Mouse (Mus musculus) kidney, postnatal 10 days (tissue): ENCODE results near the gene Pop5.
A peak's percentile ranks its signal among the peaks of the same experiment; 100 is the strongest.

Experiments used
- DNase-seq: peaks from one replicate; pipeline ENCODE4 v3.0.0; 2021; ENCODE audit warnings: mixed read lengths

Gene Pop5

DNA sequence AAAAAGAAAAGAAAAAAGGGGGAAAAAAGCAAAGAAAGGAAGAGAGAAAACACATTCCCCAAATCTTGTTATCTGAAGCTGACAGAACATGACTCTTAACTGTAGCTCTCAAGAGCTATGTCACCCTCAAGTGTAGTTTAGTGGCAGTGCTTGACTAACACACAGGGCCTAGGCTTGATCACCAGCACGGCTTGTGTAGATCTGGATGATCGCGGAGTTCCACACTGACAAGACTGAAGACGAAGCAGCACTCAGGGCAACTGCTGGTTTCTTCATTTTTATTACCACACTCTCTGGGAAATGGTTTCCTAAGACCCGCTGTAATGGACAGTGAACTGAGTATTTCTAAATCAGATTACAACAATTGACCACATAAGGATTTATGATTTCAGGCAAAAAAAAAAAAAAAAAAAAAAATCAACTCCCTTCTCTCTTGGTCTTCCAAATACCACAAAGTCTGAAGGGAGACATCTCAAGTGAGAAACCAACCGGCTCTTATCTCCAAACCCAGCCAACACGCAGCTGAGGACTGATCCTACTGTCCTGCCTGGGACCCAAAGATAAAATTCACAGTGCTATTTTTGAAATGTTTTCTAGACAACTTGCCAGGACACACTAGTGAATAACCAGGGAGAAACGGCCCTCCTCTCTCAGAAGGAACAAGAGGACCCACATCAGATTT is 31.3 kb downstream of the Pop5 start:
- no peak for DNase-seq

DNA sequence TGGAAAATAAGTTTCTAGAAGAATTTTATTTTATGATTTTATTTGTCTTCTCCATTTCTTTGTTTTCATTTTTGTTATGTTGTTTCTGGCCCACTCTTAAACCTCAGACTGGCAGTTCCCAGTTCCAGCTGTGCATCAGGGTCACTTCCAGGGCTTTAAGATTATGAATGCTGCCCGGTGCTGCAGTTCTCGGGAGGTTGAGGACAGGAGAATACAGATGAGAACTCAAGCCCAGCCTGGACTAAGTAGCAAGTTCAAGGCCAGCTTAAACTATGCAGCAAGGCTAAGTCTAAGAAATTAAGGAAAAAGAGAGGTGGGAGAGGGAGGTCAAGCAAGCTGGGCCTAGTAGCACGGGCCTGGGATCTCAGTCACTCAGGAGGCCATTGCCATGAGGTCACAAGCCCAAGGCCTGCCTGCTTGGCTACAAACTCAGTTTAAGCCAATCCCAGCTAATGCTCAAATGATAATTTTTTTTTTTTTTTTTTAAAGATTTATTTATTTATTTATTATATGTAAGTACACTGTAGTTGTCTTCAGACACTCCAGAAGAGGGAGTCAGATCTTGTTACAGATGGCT is 31.9 kb downstream of the Pop5 start:
- DNase-seq: no peak

DNA sequence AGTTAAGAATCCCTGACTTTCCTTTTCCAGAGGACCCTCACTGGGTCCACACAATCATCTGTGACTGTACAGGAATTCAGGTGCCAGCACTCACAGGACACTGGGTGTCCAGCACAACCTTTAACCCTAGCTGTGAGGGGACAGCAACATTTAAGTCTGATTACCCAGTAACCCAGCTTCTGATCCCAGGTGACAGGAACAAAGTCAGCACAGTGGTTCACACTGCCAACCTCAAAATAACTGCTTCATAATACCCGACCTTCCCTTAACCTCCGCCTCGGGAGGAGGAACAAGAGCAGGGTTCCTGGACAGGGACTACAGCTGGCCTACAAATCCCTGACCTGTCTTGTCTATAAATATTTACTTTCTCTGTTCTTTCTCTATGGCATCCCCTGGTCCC is 32.6 kb downstream of the Pop5 start:
- no peak for DNase-seq

DNA sequence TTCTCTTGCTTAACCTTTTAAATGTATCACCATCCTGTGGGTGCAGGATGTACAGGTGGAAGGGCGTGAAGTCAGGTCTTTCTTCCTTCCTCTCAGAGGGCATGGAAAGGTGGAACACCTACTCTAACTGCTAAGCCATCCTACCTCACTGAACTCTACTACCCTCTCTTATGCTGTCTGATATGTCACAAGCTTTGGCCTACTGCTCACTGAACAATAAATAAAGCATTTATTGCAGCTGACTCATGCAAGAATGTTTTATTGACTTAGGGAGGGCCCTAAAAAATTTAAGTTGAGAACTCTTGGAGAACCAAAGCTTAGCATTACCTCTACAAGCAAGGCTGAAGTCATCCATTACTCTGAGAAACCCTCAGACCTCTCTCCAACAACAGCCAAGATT is 34.3 kb downstream of the Pop5 start:
- no peak for DNase-seq

DNA sequence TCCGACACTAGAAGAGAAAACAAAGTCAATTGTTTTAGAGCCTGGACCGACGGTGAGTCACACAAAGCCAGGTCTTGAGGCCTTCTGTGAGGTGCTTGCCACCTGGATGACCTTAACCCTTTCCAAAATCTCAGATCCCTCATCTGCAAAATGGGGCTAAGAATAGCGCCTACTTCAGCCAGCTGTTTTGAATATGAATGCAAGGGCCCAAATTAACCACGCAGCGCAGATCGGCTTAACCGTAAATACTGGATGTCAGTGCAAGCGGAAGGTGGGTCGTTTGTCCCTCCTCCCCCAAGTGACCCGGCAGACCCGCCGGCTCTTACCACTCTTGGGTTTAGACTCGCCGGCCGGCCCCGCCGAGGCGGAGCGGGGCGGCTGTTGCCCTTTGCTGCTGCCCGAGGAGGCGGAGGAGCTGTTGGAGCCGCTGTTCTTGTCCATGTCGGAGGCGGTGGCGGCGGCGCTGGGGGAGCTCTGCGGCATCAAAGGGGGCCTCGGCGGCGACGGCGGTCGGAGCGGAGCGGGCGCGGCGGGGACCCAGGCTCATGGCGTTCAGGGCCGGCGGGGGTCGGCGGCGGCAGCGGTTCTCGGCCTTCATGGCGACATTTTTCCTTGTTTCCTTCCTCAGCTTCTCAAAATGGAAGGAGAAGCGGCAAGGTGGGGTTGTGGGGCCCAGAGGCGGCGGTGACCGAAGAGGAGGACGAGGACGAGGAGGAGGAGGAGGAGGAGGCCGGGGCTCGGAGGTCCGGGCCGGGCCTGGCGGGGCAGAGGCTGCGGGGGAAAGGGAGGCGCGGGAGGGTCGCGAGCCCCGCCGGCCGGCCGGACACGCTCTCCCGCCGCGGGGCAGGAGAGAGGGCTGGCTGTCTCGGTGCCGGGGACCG is 36.5 kb downstream of the Pop5 start:
- DNase-seq: peak; percentile 71

DNA sequence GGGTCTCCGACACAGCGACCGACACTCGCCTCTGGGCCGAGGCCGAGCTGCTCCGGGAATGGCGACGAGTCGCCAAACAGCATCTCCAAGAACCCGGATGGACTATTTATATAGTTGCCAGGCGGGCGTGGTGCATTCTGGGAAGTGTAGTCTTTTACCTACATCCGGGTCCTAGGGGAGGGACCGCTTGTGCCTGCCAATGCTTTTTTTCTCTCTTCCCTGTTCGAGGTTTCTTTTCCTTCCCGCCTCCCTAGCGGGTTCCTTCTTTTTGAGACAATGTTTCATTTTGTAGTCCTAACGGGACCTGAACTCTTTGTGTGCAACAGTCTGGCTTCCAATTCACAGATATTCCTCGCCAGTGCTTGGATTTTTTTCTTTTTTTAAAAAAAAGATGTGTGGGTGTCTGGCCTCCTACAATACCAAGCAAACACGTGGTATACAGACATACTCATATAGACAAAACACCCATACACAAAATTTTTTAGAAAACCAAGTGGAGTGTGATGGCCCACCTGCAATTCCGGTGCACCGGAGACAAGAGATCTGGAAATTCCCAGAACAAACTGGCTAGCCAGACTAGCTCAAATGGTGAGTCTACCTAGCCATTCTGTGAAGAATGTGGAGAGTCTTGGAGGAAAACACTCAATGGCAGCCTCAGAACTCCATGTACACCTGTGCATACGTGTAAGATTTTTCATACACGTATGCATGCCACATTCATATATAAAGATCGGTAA is 37.3 kb downstream of the Pop5 start, which contains the start of gene Rnf10:
Gene Rnf10 (minus strand): TSS at position 87 of the 737 bp plus-strand sequence.
- DNase-seq: peak; percentile 97

DNA sequence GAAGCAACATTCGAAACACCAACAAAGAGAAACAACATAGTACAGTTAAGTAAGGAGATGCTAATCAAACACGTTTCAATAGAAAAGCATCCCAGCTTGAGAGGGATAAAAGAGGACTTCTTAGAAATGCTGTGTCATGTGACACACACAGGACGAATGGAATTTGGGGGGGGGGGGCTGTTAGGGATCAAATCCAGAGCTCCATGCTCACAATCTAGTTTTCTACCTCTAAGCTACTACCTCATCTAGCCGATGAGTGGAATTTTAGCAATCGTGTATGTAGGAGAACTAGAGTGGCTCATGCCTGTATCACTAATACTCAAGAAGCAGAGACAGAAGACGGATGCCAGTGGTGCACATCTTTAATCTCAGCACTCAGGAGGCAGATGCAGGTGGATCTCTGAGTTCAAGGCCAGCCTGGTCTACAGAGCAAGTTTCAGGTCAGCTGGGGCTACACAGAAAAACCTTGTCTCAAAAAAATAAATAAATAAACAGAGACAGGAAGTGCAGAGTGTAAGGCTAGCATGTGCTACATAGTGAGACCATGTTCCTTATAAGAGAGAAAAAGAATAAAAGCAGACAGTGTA is 38.0 kb downstream of the Pop5 start:
- DNase-seq: no peak

DNA sequence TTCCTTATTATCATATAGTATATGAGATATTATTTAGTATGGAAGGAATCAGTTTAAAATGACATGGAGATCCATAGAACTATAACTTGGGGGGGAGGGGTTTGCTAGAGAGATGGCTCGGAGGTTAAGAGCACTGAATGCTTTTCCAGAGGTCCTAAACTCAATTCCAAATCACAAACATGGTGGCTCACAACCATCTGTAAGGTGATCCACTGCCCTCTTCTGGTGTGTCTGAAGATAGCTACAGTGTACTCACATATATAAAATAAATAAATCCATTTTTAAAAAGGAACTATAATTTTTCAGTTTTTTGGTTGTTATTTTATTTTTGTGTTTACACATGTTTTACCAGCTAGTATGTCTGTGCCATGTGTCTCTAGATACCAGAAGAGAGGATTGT is 38.7 kb downstream of the Pop5 start:
- DNase-seq: no peak

DNA sequence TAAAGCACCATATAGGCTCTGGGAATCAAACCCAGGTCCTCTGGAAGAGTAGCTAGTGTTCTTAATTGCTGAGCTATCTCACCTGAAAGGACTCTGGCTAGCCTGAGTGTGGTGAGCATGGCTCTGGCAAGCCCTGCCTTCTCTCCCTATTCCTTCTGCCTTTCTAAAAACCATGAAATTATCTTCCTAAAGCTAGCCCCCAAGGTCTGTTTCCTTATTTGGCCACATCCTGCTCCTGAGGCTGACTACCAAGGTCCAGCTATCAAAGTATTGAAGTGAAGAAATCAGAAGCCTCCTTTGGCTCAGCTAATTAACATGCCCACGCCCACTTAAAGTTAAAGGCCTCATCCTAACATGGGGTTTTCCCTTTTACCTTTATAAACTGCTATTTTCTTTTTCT is 39.1 kb downstream of the Pop5 start:
- DNase-seq: no peak

DNA sequence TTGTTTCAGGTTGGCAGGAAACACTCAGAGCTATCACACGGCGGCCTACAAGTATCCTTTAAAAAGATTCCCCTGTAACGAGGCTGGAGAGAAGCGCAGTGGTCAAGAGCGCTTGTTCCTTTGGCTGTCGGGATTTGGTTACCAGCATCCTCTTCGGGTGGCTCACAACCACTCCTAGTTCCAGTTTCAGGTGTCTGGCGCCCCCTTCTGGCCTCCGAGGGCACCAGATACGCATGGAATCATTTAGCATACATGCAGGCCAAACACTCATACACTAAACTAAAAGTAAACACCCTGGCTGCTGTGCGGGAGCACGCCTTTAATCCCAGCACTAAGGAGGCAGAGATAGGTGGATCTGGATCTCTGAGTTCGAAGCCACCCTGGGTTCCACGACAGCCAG is 40.4 kb downstream of the Pop5 start:
- DNase-seq: peak; percentile 52

DNA sequence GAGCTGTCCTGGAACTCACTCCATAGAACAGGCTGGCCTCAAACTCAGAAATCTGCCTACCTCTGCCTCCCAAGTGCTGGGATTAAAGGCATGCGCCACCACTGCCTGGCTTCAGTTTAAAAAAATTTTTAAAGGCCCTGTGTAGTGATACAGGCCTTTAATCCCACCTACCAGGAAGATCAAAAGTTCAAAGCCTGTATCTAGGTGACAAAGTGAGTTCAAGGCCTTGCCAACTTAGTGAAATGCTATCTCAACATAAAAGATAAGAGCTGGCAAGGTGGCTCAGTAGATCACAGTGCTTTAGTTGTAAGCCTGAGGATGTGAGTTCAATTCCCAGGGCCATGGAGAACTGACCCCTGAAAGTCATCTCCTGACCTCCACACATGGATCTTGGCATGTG is 42.4 kb downstream of the Pop5 start:
- DNase-seq: no peak

DNA sequence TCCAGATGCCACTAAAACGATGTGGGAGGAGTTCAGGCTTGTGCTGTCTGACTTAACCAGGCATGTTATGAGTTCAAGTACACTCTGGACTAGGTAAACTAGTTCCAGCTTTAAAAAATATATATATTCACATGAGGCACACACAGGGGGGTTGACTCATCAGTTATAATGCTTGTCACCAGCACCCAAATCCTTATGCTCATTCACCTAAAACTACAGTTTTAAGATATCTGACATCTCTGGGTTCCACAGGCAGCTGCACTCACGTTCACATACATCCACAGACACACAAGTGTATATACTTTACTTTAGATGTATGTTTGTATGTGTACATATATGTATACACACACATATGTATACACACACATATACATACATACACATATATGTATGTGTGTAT is 43.1 kb downstream of the Pop5 start:
- no peak for DNase-seq

DNA sequence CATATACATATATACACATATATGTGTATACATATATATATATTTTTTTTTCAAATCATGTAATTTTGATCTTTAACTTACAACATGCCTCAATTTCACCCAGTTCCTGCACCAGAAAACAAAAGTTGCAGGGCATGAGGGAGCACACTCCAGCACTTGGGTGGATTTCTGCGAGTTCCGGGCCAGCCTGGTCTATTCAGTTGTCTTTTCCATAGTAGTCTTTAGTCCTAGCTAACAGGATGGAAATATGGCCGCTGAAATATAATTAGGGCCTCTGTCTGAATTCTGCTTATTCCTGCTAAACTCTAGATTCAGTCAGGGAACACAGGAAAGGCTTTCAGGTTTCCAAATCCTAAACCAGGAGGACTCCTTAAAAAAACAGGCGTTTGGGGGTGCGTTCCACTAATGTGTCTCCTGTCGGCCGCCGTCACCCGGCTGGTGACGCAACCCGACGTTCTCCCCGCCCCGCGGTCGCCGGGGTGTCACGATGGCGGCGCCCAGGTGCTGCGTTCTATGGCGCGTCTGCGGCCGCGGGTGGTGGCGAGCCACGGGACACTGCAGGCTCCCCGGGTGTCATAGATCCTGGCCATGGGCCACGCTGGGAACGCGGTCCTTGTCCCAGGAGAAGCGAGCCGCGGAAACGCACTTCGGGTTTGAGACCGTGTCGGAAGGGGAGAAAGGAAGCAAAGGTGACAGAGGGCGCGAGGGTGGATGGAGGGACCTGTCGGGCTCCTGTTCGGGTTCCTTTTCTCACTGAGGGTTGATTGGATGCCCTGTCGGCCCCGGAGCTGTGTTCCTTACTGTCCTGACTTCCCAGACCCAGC is 43.8 kb downstream of the Pop5 start, which contains the start of gene Coq5:
Gene Coq5 (plus strand): TSS at position 441 of the 824 bp plus-strand sequence.
- DNase-seq: peak; percentile 92

DNA sequence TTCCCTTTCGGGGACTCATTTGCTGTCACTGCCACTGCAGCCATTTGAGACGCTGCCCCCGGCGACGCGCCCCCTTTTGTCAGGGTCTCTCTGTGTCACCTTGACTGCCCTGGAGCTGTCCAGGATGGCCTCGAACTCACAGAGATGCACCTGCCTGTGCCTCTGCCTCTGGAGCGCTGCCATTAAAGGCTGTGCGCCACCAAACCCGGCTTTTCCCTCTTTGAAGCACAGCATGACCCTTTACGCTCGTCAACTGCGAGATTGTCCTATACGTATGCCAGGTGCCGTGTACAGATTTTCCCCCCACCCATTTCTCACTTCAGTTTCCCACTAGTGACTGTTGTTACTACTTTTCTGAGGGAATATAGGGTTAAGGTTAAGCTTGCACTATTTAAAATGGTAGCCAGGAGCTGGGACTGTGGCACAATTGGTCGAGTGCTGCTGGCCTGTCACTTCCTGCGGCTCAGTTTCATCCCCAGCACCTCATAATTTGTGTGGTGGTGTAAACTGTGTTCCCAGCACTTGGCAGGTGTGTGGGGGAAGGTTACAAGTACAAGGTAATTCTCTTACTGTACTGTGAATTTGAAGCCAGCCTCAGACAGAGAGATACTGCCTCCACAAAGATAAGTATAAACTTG is 44.5 kb downstream of the Pop5 start:
- DNase-seq: peak; percentile 40

DNA sequence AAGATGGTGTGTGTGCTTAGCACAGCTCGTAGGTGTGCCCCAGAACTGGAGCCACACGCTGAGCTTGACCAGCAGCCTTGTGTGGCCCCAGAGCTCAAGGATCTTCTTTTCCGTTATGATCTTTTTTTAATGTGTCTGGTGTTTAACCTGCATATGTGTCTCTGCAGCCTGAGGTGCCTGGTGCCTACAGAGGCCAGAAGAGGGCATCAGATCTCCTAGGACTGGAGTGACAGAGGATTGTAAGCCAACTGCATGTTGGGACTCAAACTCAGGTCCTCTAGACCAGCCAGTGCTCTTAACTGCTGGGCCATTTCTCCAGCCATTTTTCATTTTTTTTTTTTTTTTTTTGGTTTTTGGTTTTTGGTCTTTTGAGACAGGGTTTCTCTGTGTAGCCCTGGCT is 49.1 kb downstream of the Pop5 start:
- DNase-seq: no peak

DNA sequence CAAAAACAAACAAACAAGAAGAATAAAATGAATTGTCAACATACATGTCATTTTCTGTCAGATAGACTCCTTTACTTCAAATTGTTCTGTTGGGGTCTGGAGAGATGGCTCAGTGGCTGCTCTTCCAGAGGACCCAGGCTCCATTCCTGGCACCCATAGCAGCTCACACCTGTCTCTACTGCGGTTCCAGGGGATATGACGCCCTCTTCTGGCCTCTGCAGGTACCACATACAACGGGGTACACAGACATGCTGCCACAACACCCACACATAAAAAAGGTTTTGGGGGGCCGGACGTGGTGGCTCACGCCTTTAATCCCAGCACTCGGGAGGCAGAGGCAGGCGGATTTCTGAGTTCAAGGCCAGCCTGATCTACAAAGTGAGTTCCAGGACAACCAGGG is 58.5 kb downstream of the Pop5 start:
- no peak for DNase-seq
